ENCODE assay signal across 9 mouse cellular contexts in genomic region chr3:101701763-101702173, GRCm38 (mm10).
A peak's percentile ranks its signal among the peaks of the same experiment; 100 is the strongest.
DNase-seq lines count a peak whose midpoint lies in the region; ATAC-seq lines count a peak whose summit lies in the region.
"Had no signal": no experiment of that assay in that cellular context is flagged by ENCODE, and none has a peak within 500 bp of the region (broad histone marks: within the 10 kb centered on the region; RNA-seq: fewer than 3 reads in every experiment).

No protein-coding gene starts in this region.

- peak overlapping the region; percentile 75 for H3K27ac ChIP-seq in heart, embryonic 11.5 days (ENCODE audit: low read depth, low read length)
- no peak overlapping the region for H3K27ac ChIP-seq in hindbrain, embryonic 11.5 days (ENCODE audit: low read depth, low read length)
- H3K27ac ChIP-seq in midbrain, embryonic 14.5 days (replicated peaks; ENCODE audit: low read depth, low read length) = no peak overlapping the region; the same call in 1 of the 2 replicates
- H3K27ac ChIP-seq: macrophage had no signal

- H3K36me3 ChIP-seq in heart, embryonic 11.5 days (ENCODE audit: control insufficient read depth, insufficient read depth, low read length) = no peaks in the 10 kb centered on the region
- no peaks in the 10 kb centered on the region for H3K36me3 ChIP-seq in hindbrain, embryonic 11.5 days (ENCODE audit: control insufficient read depth, insufficient read depth, low read length)
- no peaks in the 10 kb centered on the region for H3K36me3 ChIP-seq in midbrain, embryonic 14.5 days (ENCODE audit: control insufficient read depth, insufficient read depth, low read length)

- WGBS in heart, embryonic 11.5 days (ENCODE audit: insufficient replicate concordance) = 47% methylated on average over 1 of the region's 1 CpGs
- 25% methylated on average over 1 of the region's 1 CpGs for WGBS in hindbrain, embryonic 11.5 days
- WGBS in midbrain, embryonic 14.5 days = 6% methylated on average over 1 of the region's 1 CpGs

- intact Hi-C loops in heart, postnatal 36 days (cut with DNase I) = no loop called here

- H3K4me2 ChIP-seq in heart, embryonic 11.5 days = no peak overlapping the region
- H3K4me2 ChIP-seq in hindbrain, embryonic 11.5 days (replicated peaks; ENCODE audit: low read depth, low read length) = no peak overlapping the region
- no peak overlapping the region for H3K4me2 ChIP-seq in midbrain, embryonic 14.5 days (ENCODE audit: low read length)

- H3K27me3 ChIP-seq in heart, embryonic 11.5 days (ENCODE audit: control insufficient read depth, insufficient read depth, low read length) = no peaks in the 10 kb centered on the region
- no peaks in the 10 kb centered on the region for H3K27me3 ChIP-seq in hindbrain, embryonic 11.5 days (ENCODE audit: control insufficient read depth, insufficient read depth, low read length)
- H3K27me3 ChIP-seq in midbrain, embryonic 14.5 days (ENCODE audit: control insufficient read depth, insufficient read depth, low read length) = no peaks in the 10 kb centered on the region

- no peak for ATAC-seq in heart, embryonic 11.5 days (replicated peaks; ENCODE audit: insufficient number of reproducible peaks, low FRiP score, low TSS enrichment)
- ATAC-seq in hindbrain, embryonic 11.5 days (ENCODE audit: low FRiP score) = peak; percentile 83
- peak; percentile 70; the same call in 1 of the 2 replicates for ATAC-seq in midbrain, embryonic 14.5 days (ENCODE audit: low FRiP score, low TSS enrichment)
- no peak for ATAC-seq in CD4-positive, CD25-positive, alpha-beta regulatory T cell, adult 4 months

- H3K9ac ChIP-seq in heart, embryonic 11.5 days (ENCODE audit: low read depth, low read length) = no peak overlapping the region
- H3K9ac ChIP-seq in hindbrain, embryonic 11.5 days (ENCODE audit: low read depth, low read length) = no peak overlapping the region
- no peak overlapping the region for H3K9ac ChIP-seq in midbrain, embryonic 14.5 days (replicated peaks; ENCODE audit: low read length)

- H3K9me3 ChIP-seq in heart, embryonic 11.5 days (replicated peaks; ENCODE audit: control insufficient read depth, low read length) = no peaks in the 10 kb centered on the region
- no peaks in the 10 kb centered on the region for H3K9me3 ChIP-seq in hindbrain, embryonic 11.5 days (ENCODE audit: control insufficient read depth, low read length)
- no peaks in the 10 kb centered on the region for H3K9me3 ChIP-seq in midbrain, embryonic 14.5 days (ENCODE audit: control insufficient read depth, low read length)

- no peak for DNase-seq in heart, postnatal 36 days
- DNase-seq in R1 (ENCODE audit: low read depth, low spot score) = peak; percentile 33
- peak; percentile 33 for DNase-seq in hindbrain, embryonic 11.5 days (ENCODE audit: low spot score)
- DNase-seq in midbrain, embryonic 14.5 days = peak; percentile 54
- DNase-seq in adrenal gland, postnatal 25 days = no peak
- no peak for DNase-seq in ovary, postnatal 14 days (ENCODE audit: low spot score)

- peaks cover 45% of the 10 kb centered on the region for H3K4me1 ChIP-seq in heart, embryonic 11.5 days (ENCODE audit: control insufficient read depth, insufficient read depth, low read length)
- 0 out of 2 replicates have a peak, but pooled peaks cover 2% of the 10 kb centered on the region for H3K4me1 ChIP-seq in hindbrain, embryonic 11.5 days (replicated peaks; ENCODE audit: control insufficient read depth, insufficient read depth, low read length)
- H3K4me1 ChIP-seq in midbrain, embryonic 14.5 days (ENCODE audit: control insufficient read depth, insufficient read depth, low read length) = peaks cover 8% of the 10 kb centered on the region

- H3K4me3 ChIP-seq in heart, embryonic 11.5 days (ENCODE audit: low read depth, low read length) = no peak overlapping the region
- H3K4me3 ChIP-seq in hindbrain, embryonic 11.5 days (ENCODE audit: low read depth, low read length) = no peak overlapping the region
- H3K4me3 ChIP-seq in midbrain, embryonic 14.5 days (replicated peaks; ENCODE audit: low read depth, low read length) = no peak overlapping the region

Comparison
In these comparisons a context has a peak if more than half of its experiments do, and no peak if none do; other contexts are left out.
1. ATAC-seq: peak in hindbrain, embryonic 11.5 days (single experiment) and midbrain, embryonic 14.5 days (single experiment); none in heart, embryonic 11.5 days (single experiment) and CD4-positive, CD25-positive, alpha-beta regulatory T cell, adult 4 months (single experiment).
2. DNase-seq: peak in R1 (single experiment), hindbrain, embryonic 11.5 days (single experiment) and midbrain, embryonic 14.5 days (single experiment); none in heart, postnatal 36 days (0 of 2), adrenal gland, postnatal 25 days (single experiment) and ovary, postnatal 14 days (single experiment).